Mouse (Mus musculus): ENCODE data around the gene Taf6. TPM values are rescaled to one million over a fixed set of nuclear protein-coding genes. Genes with fewer than 3 reads are reported as not detected.
A peak's percentile ranks its signal among the peaks of the same experiment; 100 is the strongest.

The Taf6 gene
- polyA plus RNA-seq, 1 experiment, result 89.7 TPM

DNA sequence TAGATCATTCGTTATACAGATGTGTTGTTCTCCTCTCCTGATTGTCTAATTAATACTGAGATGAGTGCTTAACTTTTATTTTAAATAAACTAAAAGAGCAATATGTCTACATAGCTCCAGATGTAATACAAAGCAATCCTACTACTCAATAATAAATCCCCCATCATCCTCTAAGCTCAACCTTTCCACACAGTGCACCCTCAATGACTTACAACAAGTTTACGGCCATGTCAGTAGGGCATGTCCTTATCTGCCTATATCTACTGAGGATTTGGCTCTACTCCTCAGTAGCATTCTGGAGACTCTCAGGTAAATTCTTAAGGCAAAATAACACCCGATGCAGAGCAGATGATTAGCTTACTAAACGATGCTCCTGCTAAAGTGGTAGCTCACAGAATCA lies 20.6 kb upstream of the Taf6 start:
- TF ChIP-seq POLR2A (IDR thresholded peaks at IDR 0.05; ENCODE audit: borderline replicate concordance, extremely low read depth, insufficient read depth, insufficient read length, poor library complexity, severe bottlenecking) (no peak), CTCF (IDR thresholded peaks at IDR 0.05; ENCODE audit: borderline replicate concordance, extremely low read depth, insufficient read depth, insufficient read length) (no peak)
- no peak for DNase-seq (ENCODE audit: low read depth)

DNA sequence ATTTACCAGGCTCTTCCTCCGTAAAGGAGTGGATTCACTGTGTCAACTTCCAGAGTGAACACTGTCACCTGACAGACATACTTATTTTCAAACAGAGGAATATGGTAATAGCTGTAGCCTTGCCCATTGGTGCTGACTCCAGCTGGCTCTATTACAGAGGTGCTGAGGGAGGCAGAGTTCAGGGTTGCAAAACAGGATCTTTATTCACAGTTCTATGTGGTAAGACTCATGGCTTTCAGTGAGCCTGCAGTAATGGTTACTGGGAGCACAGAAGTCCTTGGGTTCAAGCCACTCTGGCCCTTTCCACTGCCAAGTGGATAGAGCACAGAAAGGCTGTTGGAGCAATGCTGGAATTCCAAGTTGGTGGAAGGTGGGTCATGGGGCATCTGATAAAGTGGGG lies 20.0 kb upstream of the Taf6 start:
- TF ChIP-seq POLR2A (IDR thresholded peaks at IDR 0.05; ENCODE audit: borderline replicate concordance, extremely low read depth, insufficient read depth, insufficient read length, poor library complexity, severe bottlenecking), result no peak
- TF ChIP-seq CTCF (IDR thresholded peaks at IDR 0.05; ENCODE audit: borderline replicate concordance, extremely low read depth, insufficient read depth, insufficient read length), result no peak
- no peak for DNase-seq (ENCODE audit: low read depth)

- TF ChIP-seq CTCF (IDR thresholded peaks at IDR 0.05; ENCODE audit: borderline replicate concordance, extremely low read depth, insufficient read depth, insufficient read length), result no peak
- no peak for TF ChIP-seq POLR2A (IDR thresholded peaks at IDR 0.05; ENCODE audit: borderline replicate concordance, extremely low read depth, insufficient read depth, insufficient read length, poor library complexity, severe bottlenecking)
- DNase-seq (ENCODE audit: low read depth), result no peak
These were observed 14.8 kb upstream of the Taf6 start for GRCm38 (mm10) chr5:138202086-138202485.

DNA sequence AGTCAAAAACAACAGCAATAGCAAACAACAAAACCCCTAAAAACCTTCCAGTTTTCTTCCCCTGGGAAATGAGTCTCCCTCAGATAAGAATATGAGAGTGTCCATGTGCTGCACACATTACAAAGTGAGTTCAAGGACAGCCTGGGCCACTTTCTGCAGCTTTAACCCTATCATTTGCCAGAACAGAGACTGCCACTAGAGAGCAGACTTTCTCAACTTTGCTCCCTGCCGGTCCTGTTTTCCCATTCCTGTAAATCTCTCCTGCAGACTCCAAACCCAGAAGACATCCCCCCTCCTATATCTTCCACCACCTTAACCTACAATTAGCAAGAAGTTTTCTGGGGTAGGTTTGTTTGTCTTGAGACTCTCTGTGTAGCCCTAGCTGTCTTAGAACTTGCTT lies 12.3 kb upstream of the Taf6 start:
- peak; percentile 44 for DNase-seq (ENCODE audit: low read depth)
- TF ChIP-seq POLR2A (IDR thresholded peaks at IDR 0.05; ENCODE audit: borderline replicate concordance, extremely low read depth, insufficient read depth, insufficient read length, poor library complexity, severe bottlenecking), result no peak
- peak; percentile 53; the same call in 1 of the 2 replicates for TF ChIP-seq CTCF (IDR thresholded peaks at IDR 0.05; ENCODE audit: borderline replicate concordance, extremely low read depth, insufficient read depth, insufficient read length)

- DNase-seq (ENCODE audit: low read depth), result no peak
- no peak for TF ChIP-seq POLR2A (IDR thresholded peaks at IDR 0.05; ENCODE audit: borderline replicate concordance, extremely low read depth, insufficient read depth, insufficient read length, poor library complexity, severe bottlenecking)
- no peak for TF ChIP-seq CTCF (IDR thresholded peaks at IDR 0.05; ENCODE audit: borderline replicate concordance, extremely low read depth, insufficient read depth, insufficient read length)
These were observed 8.2 kb upstream of the Taf6 start for GRCm38 (mm10) chr5:138195463-138195862.

DNA sequence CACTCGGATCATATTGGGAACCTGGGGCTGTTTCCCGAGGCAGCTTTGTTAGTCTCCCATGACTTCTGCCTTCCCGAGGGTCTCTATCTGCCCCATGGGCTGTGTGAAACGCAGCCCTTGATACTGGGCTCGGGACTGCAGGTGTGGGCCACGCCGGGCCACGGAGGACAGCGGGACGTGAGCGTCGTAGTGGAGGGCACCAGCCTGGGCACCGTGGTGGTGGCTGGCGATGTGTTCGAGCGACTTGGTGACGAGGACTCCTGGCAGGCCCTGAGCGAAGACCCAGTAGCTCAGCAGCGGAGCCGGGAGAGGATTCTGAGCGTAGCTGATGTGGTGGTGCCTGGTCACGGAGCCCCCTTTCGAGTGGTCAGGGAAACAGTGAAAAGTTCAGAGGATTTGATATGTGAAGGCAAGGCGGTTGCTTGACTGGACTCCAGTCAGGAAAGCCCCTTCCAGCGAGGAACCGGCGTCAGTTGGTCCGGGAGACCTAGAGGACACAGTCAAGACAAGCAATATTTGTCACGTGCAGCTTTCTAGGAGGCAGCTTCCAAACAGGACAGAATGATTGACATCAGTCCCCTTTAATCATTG lies 7.6 kb upstream of the Taf6 start:
- TF ChIP-seq CTCF (IDR thresholded peaks at IDR 0.05; ENCODE audit: borderline replicate concordance, extremely low read depth, insufficient read depth, insufficient read length) (no peak), POLR2A (IDR thresholded peaks at IDR 0.05; ENCODE audit: borderline replicate concordance, extremely low read depth, insufficient read depth, insufficient read length, poor library complexity, severe bottlenecking) (0 out of 2 replicates have a peak, but pooled peaks have one; percentile 19)
- peak; percentile 64 for DNase-seq (ENCODE audit: low read depth)

DNA sequence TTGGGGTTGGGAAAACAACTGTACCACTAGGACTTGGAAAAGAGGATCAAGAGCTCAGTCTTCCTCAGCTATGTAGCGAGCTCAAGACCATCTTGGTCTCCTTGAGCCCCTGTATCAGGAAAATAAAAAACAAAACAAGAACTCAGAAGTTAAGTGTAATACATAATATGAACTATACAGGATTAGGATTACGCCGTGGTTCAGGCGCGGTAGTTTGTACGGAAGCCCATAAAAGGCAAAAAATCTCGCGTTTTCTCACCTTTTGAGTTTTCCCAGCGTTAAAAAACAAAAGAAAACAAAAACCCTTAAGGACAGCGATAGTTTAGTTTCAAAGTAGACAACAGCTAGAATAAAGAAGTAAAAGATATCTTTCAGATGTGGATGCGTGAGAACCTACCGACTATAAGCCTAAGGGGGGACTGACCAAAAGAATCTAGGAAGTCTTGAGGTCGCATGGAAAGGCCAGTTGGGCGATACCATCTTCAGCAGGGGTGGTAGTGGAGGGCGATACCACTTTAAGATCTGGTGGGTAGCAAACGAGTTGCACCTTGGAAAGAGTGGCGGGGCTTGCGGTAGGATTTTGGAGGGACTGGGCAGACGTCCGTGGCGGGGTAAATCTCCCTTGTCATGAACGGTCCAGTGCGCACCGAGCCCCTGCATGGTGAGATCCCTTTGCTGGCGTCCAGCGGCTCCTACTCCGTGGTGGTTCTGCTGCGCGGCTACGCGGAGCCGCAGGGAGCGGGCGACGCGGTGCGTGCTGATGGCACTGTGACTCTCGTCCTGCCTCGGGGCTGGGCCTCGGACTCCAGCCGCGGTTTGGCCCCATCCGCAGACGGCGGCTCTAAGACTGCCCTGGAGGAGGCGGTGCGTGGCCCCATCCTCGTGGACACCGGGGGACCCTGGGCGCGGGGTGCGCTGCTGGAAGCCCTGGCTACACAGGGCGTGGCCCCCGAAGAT lies 6.8 kb upstream of the Taf6 start, which contains the start of gene Mblac1:
TSS of gene Mblac1 (plus strand) at position 544 of the 957 bp plus-strand sequence.
- DNase-seq (ENCODE audit: low read depth), result peak; percentile 96
- TF ChIP-seq POLR2A (IDR thresholded peaks at IDR 0.05; ENCODE audit: borderline replicate concordance, extremely low read depth, insufficient read depth, insufficient read length, poor library complexity, severe bottlenecking), result peak; percentile 55; the same call in 1 of the 2 replicates
- no peak for TF ChIP-seq CTCF (IDR thresholded peaks at IDR 0.05; ENCODE audit: borderline replicate concordance, extremely low read depth, insufficient read depth, insufficient read length)

DNA sequence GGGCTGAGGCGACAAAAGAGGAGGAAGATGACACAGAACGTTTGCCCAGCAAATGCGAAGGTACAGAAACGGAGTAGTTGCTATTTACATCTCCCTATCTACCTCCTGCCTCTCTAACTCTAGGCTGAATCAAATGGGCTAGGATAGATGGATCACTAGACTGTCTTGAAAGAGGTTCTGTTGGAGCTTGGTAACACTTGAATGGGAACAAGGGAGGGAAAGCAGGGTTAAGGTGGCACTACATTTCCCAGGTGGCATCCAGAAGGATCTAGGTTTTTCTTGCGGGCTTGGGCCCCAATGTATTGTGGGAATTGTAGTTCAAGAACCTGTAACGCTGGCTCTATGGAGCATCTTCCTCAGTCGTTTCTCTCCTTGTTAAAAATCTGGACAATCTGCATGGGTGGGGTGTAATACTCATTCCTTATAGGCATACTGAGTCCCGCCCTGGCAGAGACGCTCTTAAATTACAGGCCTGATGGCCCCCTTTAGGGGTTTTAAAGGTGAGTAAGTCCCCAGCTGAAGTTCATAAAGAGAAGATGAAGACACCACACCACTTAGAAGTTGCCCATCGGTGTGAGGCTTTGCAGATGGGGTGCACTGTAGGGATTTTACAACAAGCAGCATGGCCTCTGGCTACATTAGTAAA lies 533 bp upstream of the Taf6 start:
- DNase-seq (ENCODE audit: low read depth), result peak; percentile 97
- no peak for TF ChIP-seq POLR2A (IDR thresholded peaks at IDR 0.05; ENCODE audit: borderline replicate concordance, extremely low read depth, insufficient read depth, insufficient read length, poor library complexity, severe bottlenecking)
- no peak for TF ChIP-seq CTCF (IDR thresholded peaks at IDR 0.05; ENCODE audit: borderline replicate concordance, extremely low read depth, insufficient read depth, insufficient read length)

DNA sequence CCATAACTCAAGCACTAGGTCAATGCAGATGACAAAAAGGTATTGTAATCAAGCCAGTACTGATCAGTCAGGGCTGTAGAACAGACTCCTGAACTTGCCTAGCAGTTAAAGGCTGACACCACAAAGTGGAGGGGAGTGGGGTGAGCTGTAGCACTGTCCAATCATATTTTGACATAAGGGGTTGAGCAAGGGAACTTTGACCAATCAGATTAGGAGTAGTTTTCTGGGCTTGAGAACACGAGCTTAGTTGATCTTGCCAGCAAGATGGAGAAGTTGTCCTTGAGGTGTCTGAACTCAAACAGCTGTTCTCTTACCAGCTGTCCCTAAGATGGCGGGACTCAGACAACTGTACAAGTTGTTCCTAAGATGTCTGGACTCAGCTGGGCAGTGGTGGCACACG lies 14.0 kb downstream of the Taf6 start:
- TF ChIP-seq CTCF (IDR thresholded peaks at IDR 0.05; ENCODE audit: borderline replicate concordance, extremely low read depth, insufficient read depth, insufficient read length), result no peak
- TF ChIP-seq POLR2A (IDR thresholded peaks at IDR 0.05; ENCODE audit: borderline replicate concordance, extremely low read depth, insufficient read depth, insufficient read length, poor library complexity, severe bottlenecking), result no peak
- no peak for DNase-seq (ENCODE audit: low read depth)

- DNase-seq (ENCODE audit: low read depth), result peak; percentile 99
- TF ChIP-seq CTCF (IDR thresholded peaks at IDR 0.05; ENCODE audit: borderline replicate concordance, extremely low read depth, insufficient read depth, insufficient read length) (0 out of 2 replicates have a peak, but pooled peaks have one; percentile 1), POLR2A (IDR thresholded peaks at IDR 0.05; ENCODE audit: borderline replicate concordance, extremely low read depth, insufficient read depth, insufficient read length, poor library complexity, severe bottlenecking) (peak; percentile 27; the same call in 1 of the 2 replicates)
These were observed 15.4 kb downstream of the Taf6 start, which contains the start of the genes Ap4m1 and Mcm7 for GRCm38 (mm10) chr5:138171695-138172491. Gene Ap4m1 (plus strand): TSS chr5:138172002. Gene Mcm7 (minus strand): TSS chr5:138172422.
